Mouse (Mus musculus): Measurements from ENCODE around the gene Gins1.

DNA sequence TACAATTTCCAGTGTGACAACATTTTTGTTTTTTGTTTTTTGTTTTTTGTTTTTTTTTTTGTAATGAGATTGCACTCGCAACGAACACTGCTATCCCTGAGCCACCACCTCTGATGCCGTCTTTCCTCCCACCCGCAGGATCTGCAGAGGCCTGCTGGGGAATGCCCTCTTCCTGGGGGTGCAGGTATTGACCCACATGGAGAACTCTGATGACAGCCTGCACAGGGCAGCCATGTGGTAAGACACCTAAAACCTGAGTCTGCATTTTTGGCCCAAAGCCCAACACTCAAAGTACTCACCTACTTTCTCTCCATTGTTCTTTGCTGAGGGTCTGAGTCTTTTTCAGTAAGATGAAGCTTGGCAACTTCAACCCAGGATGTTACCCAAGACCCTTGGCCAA is 29.5 kb downstream of the Gins1 start:
- TF ChIP-seq CTCF (IDR thresholded peaks at IDR 0.05; ENCODE audit: low read depth, low read length) (no peak), EP300 (IDR thresholded peaks at IDR 0.05; ENCODE audit: insufficient read depth, low read depth, low read length) (no peak), POLR2A (IDR thresholded peaks at IDR 0.05; ENCODE audit: insufficient read depth, low read length) (no peak)
